Mouse (Mus musculus): ENCODE data around the gene Lsp1. TPM values are rescaled to one million over a fixed set of nuclear protein-coding genes. Genes with fewer than 3 reads are reported as not detected.
A peak's percentile ranks its signal among the peaks of the same experiment; 100 is the strongest.

Gene Lsp1
- total RNA-seq, 2 experiments from 2014 or later: 2.6 to 3.1 TPM

DNA sequence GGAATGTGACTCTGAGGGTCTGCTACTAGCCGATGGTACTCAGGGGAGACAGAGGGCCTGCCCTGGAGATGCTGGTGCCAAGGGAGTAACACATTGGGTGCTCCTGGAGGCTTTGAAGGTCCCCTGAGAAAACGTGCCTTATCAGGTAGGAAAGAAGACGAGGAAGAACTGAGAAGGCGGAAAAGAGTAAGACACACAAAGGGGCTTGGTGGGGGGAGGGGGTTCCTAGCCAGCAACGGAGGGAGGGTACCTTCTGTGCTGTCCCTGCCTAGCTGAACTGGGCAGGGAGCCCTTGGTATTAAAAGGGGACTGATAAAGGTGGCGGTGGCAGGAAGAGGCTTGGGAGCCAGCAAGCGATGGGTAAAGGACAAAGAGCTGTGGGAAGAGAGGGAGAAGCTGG lies 15.0 kb downstream of the Lsp1 start:
- DNase-seq (ENCODE audit: low spot score in 2 of 2): no peak

DNA sequence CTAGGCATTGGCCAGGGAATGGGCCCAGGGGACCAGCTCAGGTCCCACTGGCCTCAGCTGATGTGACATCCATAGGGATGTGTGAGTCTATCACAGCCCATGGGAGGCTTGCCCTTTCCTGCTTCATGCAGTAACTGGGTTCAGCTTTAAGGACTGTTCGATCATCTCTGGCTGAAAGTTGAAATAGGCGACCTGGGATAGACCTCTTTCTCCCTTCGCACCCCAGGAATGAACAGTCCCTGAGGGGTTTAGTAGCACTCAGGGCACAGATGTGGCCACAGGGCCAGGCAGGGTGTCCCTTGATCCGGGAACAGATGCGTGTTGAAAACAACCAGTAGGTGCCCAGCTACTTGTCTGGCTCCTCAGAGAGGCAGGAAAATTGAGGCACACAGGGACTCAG lies 15.7 kb downstream of the Lsp1 start:
- DNase-seq (ENCODE audit: low spot score in 2 of 2): no peak

DNA sequence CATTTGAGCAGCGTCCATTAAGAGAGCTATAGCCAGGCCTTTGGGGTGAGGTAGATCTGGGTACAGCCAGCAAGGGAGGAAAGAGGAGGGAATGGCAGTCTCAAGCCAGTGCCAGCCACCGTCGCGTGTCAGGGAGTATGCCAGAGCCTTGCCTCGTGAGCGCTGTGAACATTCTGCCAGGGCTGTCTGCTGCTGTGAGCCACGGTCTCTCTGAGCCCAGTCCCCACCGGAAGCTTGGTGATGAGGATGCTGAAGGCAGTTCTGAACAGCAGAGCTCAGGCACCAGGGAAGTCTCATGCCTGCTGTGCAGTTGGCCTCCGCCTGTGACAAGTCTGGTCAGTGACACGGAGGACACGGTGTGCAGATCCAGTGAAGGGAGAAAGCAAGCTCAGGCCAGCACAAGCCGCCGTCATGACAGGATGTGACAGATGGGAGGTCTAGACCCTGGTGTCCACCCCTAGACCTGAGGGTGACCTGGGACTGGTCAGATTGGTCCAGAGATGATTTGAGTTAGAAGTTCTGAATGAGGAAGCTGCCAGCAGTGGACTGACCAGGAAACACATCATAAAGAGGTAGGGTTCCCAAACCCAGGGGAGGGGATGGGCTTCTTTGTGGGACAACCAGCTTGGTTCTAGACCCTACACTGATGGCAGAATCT lies 16.3 kb downstream of the Lsp1 start:
- peak in 1 of 2 experiments; percentile 12 for DNase-seq (ENCODE audit: low spot score in 2 of 2)

- no peak for DNase-seq (ENCODE audit: low spot score in 2 of 2)
These were observed 17.4 kb downstream of the Lsp1 start for GRCm38 (mm10) chr7:142478001-142478400.

DNA sequence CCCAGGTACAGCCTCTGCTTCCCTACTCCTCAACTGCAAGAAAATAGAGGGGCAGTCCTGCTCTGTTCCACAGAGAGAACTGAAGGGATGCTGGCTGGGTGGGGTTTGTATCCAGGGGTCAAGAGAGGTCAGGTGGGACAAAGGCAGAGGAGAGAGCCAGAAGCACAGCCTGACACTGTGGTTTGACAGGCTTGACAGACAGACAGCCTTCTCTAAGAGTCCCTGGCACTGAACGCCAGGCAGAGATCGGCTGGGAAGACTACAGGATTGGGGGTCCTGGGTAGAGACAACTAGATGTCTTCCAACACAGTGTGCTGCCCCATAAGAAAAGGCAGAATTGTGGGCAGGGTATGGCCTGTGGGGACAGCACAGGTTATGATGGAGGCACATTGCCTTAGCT lies 18.0 kb downstream of the Lsp1 start:
- DNase-seq (ENCODE audit: low spot score in 2 of 2): no peak

- no peak for DNase-seq (ENCODE audit: low spot score in 2 of 2)
These were observed 18.7 kb downstream of the Lsp1 start for GRCm38 (mm10) chr7:142479307-142479706.

- no peak for DNase-seq (ENCODE audit: low spot score in 2 of 2)
These were observed 19.3 kb downstream of the Lsp1 start for GRCm38 (mm10) chr7:142479886-142480285.

- DNase-seq (ENCODE audit: low spot score in 2 of 2): no peak
These were observed 20.1 kb downstream of the Lsp1 start for GRCm38 (mm10) chr7:142480661-142481060.

DNA sequence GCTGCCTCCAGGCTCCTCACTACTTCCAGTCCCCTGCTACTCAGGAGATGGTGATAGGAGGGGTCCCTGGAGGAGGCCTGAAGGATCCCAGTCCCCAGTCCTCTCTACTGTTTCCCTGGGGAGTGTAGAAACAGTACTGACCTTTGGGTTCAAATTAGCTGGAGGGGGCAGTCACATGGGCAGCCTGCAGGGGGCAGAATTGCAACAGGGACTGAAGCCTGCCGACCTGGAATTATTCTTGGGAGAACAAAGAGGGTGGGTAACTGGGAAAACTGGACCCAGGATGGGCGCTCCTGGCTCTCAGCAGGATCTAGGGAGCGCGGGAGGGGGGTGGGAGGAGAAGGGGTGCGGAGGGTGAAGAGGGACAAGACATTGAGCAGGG lies 20.6 kb downstream of the Lsp1 start:
- peak in 1 of 2 experiments; percentile 31 for DNase-seq (ENCODE audit: low spot score in 2 of 2)

GRCm38 (mm10) chr7:142481568-142482255 lies 21.1 kb downstream of the Lsp1 start:
- DNase-seq (ENCODE audit: low spot score in 2 of 2): no peak

GRCm38 (mm10) chr7:142482256-142482609 lies 21.6 kb downstream of the Lsp1 start:
- no peak for DNase-seq (ENCODE audit: low spot score in 2 of 2)

DNA sequence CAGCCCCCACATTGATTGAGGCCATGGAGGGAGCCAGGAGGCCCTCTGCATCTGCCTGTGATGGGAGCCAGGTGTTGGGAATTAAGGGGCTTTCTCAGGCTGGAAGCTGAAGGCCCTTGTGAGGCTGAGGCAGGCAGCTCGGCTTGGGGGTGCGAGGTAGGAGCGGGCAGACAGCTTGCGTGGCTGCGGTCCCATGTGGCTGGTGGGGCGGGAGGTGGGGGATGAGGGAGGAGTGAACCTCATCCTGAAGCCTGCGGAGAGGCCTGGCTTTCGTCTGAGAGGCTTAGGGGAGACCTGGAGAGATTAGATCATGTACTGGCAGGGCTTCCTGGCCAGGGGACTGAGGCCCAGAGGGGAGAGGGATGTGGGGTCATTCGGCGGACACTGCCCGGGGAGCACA lies 22.5 kb downstream of the Lsp1 start:
- no peak for DNase-seq (ENCODE audit: low spot score in 2 of 2)

DNA sequence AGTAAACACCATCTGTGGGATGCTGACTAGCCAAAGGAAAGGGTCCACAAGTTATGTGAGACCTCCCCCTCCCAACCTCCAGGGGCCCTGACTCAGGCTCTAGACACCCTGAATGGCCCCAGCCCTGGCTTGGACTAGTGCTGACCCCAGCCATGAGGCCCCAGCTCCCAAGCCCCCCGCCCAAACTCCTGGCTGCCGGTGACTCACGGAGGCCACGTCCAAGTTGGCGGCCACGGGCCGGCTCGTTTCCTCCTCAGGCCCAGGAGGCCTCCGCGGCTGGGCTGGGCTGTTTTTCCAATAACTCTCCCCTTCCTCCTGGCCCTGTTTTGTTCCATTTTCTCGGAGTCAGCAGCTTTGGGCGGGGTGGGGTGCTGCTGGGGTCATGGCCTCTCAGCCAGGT lies 24.2 kb downstream of the Lsp1 start:
- DNase-seq (ENCODE audit: low spot score in 2 of 2): no peak

DNA sequence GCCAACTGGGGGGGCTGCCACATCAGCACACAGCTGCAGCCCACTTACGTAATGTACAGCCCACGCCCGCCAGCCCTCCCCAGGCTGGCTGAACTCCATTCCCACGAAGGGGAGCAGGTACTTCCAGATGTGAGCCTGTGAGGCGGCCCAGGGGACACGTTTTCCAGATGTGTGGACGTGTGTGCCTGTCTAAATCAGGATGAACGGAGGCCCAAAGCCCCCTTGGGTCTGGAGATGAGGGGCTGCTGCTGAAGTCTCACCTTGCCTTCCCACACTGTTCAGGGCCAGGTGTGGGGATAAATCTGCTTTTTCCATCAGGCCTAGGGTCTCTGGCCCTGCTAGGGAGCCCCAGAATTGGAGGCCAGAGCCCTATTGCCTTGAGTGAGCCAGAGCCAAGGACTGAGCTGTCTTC lies 26.1 kb downstream of the Lsp1 start:
- no peak for DNase-seq (ENCODE audit: low spot score in 2 of 2)

DNA sequence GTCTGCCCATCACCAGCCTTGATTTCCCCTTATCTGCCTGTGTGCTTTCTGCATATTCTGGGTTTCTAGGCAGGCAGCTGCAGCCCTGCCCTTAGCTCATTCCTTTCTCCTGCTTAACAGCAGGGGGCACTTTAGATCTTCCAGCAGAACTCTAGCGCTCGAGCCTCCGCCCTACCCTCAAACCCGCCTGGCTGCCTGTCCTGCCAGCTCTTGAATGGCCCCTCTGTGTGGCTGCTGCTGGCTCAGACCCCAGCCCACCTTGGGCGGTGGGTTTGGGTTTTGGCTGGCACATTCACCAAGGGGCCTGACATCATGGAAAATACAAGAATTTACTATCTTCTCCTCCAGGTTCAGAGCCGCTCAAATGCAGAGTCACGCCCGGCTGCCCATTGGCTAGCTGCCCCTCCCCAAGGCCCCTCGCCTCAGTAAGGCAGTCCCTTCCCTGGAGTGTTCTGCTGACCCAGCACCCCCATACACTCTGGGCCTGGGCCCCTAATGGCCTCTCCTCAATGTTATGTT lies 26.8 kb downstream of the Lsp1 start:
- peak in 1 of 2 experiments; percentile 58 for DNase-seq (ENCODE audit: low spot score in 2 of 2)

DNA sequence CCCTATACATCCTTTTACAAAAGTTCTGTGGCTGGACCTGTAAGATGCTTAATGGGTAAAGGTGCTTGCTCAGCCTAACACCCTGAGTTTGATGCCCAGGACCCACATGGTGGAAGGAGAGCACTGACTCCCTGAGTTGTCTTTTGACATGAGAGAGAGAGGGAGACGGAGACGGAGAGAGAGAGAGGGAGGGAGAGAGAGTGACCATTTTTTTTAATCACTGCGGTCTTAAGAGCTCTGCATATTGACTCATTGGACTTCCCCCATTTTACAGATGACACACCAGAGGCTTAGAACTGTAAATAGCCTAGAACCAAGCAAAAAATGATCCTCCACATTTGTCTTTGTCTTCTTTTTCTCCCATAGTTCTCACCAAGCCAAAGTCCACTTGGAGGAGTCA lies 27.4 kb downstream of the Lsp1 start:
- DNase-seq (ENCODE audit: low spot score in 2 of 2): no peak

- no peak for DNase-seq (ENCODE audit: low spot score in 2 of 2)
These were observed 32.9 kb downstream of the Lsp1 start for GRCm38 (mm10) chr7:142493535-142493934.

GRCm38 (mm10) chr7:142496158-142496557 lies 35.5 kb downstream of the Lsp1 start:
- DNase-seq (ENCODE audit: low spot score in 2 of 2): no peak

GRCm38 (mm10) chr7:142496800-142497199 lies 36.2 kb downstream of the Lsp1 start:
- DNase-seq (ENCODE audit: low spot score in 2 of 2): no peak

- DNase-seq (ENCODE audit: low spot score in 2 of 2): peak in 1 of 2 experiments; percentile 22
These were observed 37.2 kb downstream of the Lsp1 start for GRCm38 (mm10) chr7:142497775-142498174.

- no peak for DNase-seq (ENCODE audit: low spot score in 2 of 2)
These were observed 38.0 kb downstream of the Lsp1 start, which contains the start of gene Tnnt3 for GRCm38 (mm10) chr7:142498575-142498974. Gene Tnnt3 (plus strand): TSS chr7:142498836.

DNA sequence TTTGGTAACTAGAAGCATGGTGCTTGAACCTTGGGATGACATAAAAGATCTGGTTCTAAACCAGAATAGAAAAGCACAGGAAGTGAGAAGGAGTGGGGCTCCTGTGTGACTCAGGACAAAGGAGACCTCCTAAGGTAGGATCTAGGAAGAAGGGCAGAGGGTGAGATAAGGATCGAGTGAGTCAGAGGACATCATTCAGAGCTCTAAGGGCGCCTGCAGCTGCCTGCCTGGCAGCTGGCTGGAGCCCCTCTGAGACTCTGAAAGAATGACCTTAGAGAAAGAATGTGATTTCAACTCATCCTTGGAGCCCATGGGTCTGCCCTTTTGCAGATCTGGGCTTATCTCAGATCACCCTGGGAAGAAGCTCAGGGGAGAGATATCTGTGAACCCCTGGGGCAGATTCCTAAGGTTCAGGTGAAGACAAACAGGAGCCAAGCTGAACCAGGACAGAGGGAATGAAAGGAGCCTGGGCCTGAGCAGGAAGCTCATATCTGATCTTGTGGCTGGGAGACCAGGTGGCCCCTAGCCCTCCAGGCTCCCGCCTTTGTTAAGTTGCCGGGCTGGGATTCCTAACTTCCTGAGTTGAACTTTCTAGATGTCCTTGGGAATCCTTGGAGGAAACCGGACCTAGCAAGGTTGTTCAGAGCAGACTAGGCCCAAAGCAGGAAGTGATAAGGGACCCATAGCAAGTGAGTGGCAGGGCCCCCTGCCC lies 38.6 kb downstream of the Lsp1 start:
- DNase-seq (ENCODE audit: low spot score in 2 of 2): no peak

All from layer of hippocampus, adult 18-20 months (tissue).